Mouse (Mus musculus) C2C12 (cell line): Measurements from ENCODE around the gene Pafah2. TPM values are rescaled to one million over a fixed set of nuclear protein-coding genes. Genes with fewer than 3 reads are reported as not detected.
A peak's percentile ranks its signal among the peaks of the same experiment; 100 is the strongest.

Experiments used
- H3K27me3 ChIP-seq: one replicate; pipeline ENCODE4 v1.6.1; 2011; ENCODE audit not compliant: control insufficient read depth, insufficient read depth, insufficient read length
- H3K36me3 ChIP-seq: one replicate; pipeline ENCODE4 v1.6.1; 2011; ENCODE audit not compliant: control insufficient read depth, insufficient read depth
- H3K4me3 ChIP-seq: one replicate; pipeline ENCODE4 v1.5.1; 2011; ENCODE audit warnings: mild to moderate bottlenecking, control low read depth; ENCODE audit not compliant: poor library complexity, insufficient read depth, severe bottlenecking
- H3K79me2 ChIP-seq: one replicate; pipeline ENCODE4 v1.6.1; 2011; ENCODE audit not compliant: control insufficient read depth, insufficient read depth
- H3K79me3 ChIP-seq: one replicate; pipeline ENCODE4 v1.6.1; 2011; ENCODE audit warnings: low read depth, control low read depth
- H3ac ChIP-seq: one replicate; pipeline ENCODE3; 2011; ENCODE audit warnings: low read depth; ENCODE audit not compliant: control insufficient read depth, insufficient read length
- CEBPB ChIP-seq: IDR thresholded peaks from one replicate; pipeline ENCODE4 v1.6.1; 2011; ENCODE audit warnings: low read depth, mild to moderate bottlenecking, control low read depth, moderate library complexity
- CTCF ChIP-seq: IDR thresholded peaks from one replicate; pipeline ENCODE4 v1.5.1; 2011; ENCODE audit not compliant: control insufficient read depth, insufficient read depth, insufficient read length
- FOSL1 ChIP-seq: IDR thresholded peaks from one replicate; pipeline ENCODE4 v1.8.0; 2011; ENCODE audit warnings: mild to moderate bottlenecking, low read length; ENCODE audit not compliant: poor library complexity, insufficient read depth, severe bottlenecking
- MAX ChIP-seq: IDR thresholded peaks from one replicate; pipeline ENCODE4 v1.6.1; 2011; ENCODE audit warnings: mild to moderate bottlenecking, control low read depth
- MYOD1 ChIP-seq: IDR thresholded peaks from one replicate; pipeline ENCODE4 v1.6.1; 2011; ENCODE audit warnings: low read depth; ENCODE audit not compliant: control insufficient read depth, insufficient read length
- MYOG ChIP-seq: IDR thresholded peaks from one replicate; pipeline ENCODE4 v1.6.1; 2011; ENCODE audit not compliant: control insufficient read depth, insufficient read length; ENCODE audit errors: extremely low read depth
- USF1 ChIP-seq: IDR thresholded peaks from one replicate; pipeline ENCODE4 v1.6.1; 2011; ENCODE audit warnings: low read depth, mild to moderate bottlenecking, control low read depth, moderate library complexity
- polyA plus RNA-seq: library from polyadenylated mRNA; unstranded; fragments of >200 nt; fragmentation: generic; extraction: Trizol; gene quantifications from one replicate; pipeline ENCODE4 v1.2.1, GENCODE M21; 2012; ENCODE audit warnings: missing spikeins

Gene Pafah2
- polyA plus RNA-seq, 1 experiment: 9.0 TPM

DNA sequence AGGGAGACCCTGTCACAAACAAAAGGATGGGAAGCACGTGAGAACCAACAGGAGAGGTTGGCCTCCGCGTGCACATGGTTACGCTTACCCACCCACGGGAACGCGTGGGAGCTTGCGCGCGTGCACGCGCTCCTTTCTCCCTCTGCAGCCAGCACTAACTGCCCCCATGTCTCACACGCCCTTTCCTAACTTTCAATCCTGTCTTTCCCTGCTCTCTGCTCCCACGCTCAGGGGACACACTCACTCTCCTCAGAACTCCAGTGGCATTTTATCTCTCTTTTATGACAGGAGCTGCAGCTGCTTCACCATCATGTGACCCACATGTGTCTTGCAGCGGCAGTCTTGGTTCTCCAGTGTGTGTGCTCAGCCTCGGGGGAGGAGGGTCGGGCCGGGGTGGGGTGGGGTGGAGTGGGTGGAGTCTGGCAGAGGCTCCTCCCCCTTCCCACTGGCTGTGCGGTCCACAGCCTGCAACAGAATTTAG is 5.1 kb downstream of the Pafah2 start:
- no peaks in the 10 kb centered on the region for H3K79me3 ChIP-seq
- H3ac ChIP-seq: peak overlapping the region; percentile 33
- no peaks in the 10 kb centered on the region for H3K27me3 ChIP-seq
- no peaks in the 10 kb centered on the region for H3K36me3 ChIP-seq
- no peaks in the 10 kb centered on the region for H3K79me2 ChIP-seq
- H3K4me3 ChIP-seq: no peak overlapping the region
- TF ChIP-seq CTCF (no peak), USF1 (peak; percentile 59)

- Histone ChIP-seq H3K4me3 (no peak overlapping the region), H3K79me2 (no peaks in the 10 kb centered on the region), H3K36me3 (no peaks in the 10 kb centered on the region), H3K79me3 (no peaks in the 10 kb centered on the region), H3K27me3 (no peaks in the 10 kb centered on the region), H3ac (no peak overlapping the region)
- no peak for TF ChIP-seq FOSL1
- no peak for TF ChIP-seq CTCF
- TF ChIP-seq CEBPB: no peak
- no peak for TF ChIP-seq MYOG
- no peak for TF ChIP-seq MAX
Observed at GRCm38 (mm10) chr4:134401856-134402570, 5.9 kb downstream of the Pafah2 start.

DNA sequence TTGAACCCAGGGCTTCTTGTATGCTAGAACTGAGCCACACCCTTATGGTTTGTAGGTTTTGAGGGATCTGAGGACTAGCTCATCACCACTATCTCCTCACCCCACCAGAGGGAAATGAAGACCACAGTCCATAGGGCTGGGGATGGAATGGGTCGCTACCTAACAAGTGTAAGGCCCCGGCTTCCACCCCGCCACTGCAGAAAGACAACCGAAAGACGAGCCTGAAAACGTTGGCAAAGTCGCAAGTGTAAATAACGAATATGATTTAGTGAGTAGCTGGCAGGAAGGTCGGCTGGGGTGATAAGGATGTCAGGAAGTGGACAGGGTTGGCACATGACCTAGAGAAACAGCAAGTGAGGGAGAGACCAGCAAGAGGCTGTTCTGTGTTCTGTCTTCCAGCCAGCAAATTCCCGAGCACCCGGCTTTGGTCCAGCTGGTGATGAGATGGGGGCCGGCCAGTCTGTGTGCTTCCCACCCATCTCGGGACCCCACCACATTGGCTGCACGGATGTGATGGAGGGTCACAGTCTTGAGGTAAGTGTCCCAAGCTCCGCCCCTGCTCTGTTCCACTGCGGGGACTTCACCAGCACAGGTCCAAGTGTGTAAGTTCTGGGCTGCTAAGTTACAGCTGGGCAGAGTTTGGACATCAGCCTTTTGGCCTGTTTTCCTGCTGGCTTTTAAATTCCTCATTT is 6.6 kb downstream of the Pafah2 start:
- Histone ChIP-seq H3K79me3 (no peaks in the 10 kb centered on the region), H3K79me2 (no peaks in the 10 kb centered on the region), H3ac (no peak overlapping the region), H3K27me3 (no peaks in the 10 kb centered on the region), H3K36me3 (no peaks in the 10 kb centered on the region), H3K4me3 (no peak overlapping the region)
- TF ChIP-seq MYOD1: no peak
- TF ChIP-seq CTCF: no peak
- TF ChIP-seq FOSL1: no peak
- no peak for TF ChIP-seq USF1
- TF ChIP-seq CEBPB: no peak
- no peak for TF ChIP-seq MYOG
- no peak for TF ChIP-seq MAX

- H3K79me2 ChIP-seq: no peaks in the 10 kb centered on the region
- no peak for TF ChIP-seq MYOD1
- no peak for TF ChIP-seq FOSL1
- no peak for TF ChIP-seq MAX
- no peak for TF ChIP-seq USF1
- no peak for TF ChIP-seq MYOG
- TF ChIP-seq CTCF: no peak
- no peak for TF ChIP-seq CEBPB
- no peaks in the 10 kb centered on the region for H3K79me3 ChIP-seq
- H3K36me3 ChIP-seq: no peaks in the 10 kb centered on the region
- no peaks in the 10 kb centered on the region for H3K27me3 ChIP-seq
- H3ac ChIP-seq: no peak overlapping the region
- H3K4me3 ChIP-seq: no peak overlapping the region
Observed at GRCm38 (mm10) chr4:134403721-134404120, 7.6 kb downstream of the Pafah2 start.

- no peak overlapping the region for H3K4me3 ChIP-seq
- H3K27me3 ChIP-seq: no peaks in the 10 kb centered on the region
- no peaks in the 10 kb centered on the region for H3K79me3 ChIP-seq
- H3K79me2 ChIP-seq: no peaks in the 10 kb centered on the region
- TF ChIP-seq MAX: no peak
- H3ac ChIP-seq: no peak overlapping the region
- no peaks in the 10 kb centered on the region for H3K36me3 ChIP-seq
Observed at GRCm38 (mm10) chr4:134409286-134409685, 13.2 kb downstream of the Pafah2 start.

- Histone ChIP-seq H3K4me3 (no peak overlapping the region), H3K27me3 (no peaks in the 10 kb centered on the region), H3K79me2 (no peaks in the 10 kb centered on the region), H3K79me3 (no peaks in the 10 kb centered on the region), H3K36me3 (no peaks in the 10 kb centered on the region), H3ac (no peak overlapping the region)
- TF ChIP-seq MYOG (no peak), MYOD1 (no peak), CEBPB (no peak), USF1 (no peak), CTCF (no peak), FOSL1 (no peak), MAX (no peak)
Observed at GRCm38 (mm10) chr4:134416177-134416576, 20.1 kb downstream of the Pafah2 start.
